Mouse (Mus musculus): ENCODE results near the gene Tmem253.
A peak's percentile ranks its signal among the peaks of the same experiment; 100 is the strongest.

Tmem253 gene

DNA sequence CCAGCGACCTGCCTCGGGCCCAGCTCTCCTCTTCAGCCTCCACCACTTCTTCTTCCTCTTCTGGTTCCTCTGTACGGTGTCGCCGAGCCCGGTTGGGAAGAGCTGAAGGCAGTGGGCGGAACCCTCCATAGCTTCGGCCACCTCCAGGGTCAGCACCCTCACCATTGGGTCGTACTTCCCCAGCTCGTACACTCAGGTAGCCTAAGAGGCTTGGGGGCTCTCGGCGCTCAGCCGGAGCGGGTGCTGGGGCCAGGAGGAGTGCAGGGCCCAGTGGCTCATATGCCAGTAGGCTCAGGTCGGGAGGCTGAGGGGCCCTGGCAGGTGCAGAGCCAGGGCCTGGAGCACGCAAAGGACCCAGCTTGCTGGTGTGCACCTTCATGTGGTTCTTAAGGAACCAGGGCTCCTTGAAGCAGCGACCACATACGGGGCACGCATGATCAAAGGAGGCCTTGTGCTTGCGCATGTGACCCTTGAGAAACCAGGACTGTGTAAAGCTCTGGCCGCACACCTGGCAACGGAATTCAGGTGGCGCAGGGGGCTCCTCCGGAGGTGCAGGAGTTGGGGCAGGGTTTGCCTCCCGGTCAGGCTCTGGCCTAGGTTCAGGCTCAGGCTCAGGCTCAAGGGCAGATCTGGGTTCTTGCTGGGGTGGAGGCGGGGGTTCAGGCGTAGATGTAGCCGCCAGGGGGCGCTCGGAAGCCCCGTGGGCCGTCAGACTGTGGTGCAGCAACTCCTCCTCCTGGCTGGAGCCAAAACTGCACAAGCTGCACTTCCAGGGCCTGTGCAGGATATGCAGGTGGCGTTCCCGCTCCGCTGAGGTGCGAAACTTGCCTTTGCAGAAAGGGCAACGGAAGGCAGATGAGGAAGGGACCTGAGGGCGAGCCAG, 6.9 kb upstream of the Tmem253 start:
- peak; percentile 95 for DNase-seq

DNA sequence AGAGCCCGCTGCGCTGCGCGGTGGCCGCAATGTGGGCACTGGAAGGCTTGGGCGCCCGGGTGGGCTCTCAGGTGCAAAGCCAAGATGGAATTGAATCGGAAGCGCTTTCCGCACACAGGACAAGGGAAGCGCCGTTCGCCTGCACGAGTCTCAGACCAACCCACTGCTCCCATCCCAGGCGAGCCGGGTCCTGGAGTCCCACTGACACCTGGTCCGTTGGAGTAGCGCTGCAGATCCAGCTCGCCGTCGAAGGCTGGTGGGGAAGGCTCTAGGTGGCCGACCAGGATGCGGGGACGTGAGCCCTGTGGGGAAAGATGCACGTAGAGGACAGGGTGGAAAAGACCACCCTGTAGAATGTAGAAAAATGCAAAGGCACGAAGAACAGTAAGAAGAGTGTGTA, 6.1 kb upstream of the Tmem253 start:
- DNase-seq = no peak

DNA sequence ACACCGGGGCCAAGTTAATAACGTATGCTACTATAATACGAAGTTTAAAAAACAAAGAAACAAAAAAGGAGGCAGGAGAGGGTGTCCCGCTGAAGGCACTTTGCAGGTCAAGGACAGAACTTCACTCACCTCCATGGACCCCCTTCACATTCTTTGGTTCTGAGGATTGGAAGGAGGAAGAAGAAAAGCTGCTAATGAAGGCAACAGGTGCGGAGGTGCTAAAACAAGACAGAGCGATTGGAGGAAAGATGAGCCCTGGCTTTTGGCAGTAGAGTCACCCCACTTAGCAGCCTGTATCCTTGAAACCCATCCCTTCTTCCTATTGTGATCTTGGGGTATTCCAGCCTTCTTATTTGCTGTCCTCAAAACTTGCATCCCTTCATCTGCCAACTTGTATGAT, 5.6 kb upstream of the Tmem253 start:
- DNase-seq = peak; percentile 53

DNA sequence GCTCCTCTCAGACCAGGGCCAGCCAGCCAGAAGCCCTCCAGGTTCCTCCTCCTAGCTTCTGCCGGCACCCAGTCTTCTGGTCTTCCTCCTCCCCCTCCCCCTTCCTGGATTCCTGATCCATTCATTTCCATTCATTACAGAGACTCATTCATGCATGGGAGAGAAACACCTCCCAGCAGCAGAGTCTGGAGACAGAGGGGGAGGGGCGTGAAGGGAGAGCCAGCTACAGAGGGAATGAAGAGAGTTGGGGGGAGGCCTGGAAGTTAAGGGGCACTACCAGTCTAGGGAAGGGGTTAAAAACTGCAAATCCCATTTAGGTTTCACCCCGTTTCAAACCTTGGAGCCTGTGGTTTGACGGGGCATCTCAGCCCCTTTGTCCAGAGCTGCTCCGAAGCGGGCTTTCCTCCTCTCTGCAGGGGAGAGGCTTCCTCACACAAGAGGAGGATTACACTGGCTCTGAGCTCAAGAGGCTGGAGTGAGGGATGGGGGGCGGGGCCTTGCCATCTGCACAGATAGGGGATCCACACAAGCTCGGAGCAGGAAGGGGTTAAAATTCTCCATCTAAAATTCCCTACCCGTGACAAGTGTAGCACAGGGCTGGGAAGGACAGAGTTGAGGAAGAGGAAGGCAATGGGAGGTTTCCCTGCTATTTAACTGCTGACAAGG, 4.9 kb upstream of the Tmem253 start:
- DNase-seq = peak; percentile 82

DNA sequence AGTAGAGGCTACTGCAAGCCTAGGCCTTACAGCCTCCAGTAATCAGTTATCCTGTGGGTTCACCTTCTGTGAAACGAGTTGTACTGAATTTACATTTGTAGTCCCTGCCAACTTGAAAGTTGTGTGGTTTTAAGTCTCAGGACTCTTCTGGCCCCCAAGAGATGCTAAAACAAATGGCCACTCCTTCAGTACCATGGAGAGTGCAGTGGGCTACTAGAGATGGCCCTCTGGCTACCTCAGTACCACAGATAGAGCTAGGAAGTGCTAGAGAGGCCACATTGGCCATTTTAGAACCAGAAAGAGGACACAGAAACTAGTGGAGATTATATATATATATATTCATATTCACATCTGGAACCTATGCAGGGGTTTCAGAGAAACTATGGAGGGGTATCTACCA, 3.8 kb upstream of the Tmem253 start:
- peak; percentile 53 for DNase-seq

DNA sequence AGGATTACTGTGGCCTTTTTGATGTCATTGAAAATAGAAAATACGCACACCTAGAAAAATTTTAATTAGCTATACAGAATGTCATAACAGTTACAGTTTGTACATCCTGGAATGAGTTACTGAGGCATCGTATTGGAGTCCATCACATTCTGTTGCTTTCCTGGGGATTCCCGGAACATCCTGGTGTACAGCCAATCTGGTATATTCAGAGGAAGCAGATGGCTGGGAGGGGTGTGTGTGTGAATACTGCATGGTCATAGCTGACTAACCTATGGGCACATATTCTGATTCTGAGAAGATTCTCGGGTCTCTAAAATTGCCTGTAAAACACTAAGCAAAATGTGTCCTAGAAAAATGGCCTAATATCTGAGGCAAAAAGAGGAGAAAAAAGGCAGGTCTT, 3.4 kb upstream of the Tmem253 start:
- DNase-seq = peak; percentile 94

DNA sequence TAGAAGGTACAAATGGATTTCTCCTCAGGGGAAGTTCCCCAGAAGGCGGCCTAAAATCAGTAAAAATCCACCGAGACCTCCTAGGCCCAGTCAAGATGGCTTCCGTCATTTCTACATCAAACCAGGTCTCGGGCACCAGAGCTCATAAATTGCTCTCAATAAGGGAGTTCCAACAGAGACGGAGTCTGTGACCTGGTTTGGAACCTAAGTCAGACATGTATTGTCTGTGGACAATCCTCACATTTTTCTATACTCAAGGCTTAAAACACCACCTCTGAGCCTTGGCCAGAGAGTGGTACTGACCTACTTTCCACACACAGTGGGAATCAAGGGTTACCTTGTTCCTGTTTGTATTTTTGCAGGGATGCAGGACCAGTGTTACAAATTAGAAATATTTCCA, 2.9 kb upstream of the Tmem253 start:
- peak; percentile 61 for DNase-seq

DNA sequence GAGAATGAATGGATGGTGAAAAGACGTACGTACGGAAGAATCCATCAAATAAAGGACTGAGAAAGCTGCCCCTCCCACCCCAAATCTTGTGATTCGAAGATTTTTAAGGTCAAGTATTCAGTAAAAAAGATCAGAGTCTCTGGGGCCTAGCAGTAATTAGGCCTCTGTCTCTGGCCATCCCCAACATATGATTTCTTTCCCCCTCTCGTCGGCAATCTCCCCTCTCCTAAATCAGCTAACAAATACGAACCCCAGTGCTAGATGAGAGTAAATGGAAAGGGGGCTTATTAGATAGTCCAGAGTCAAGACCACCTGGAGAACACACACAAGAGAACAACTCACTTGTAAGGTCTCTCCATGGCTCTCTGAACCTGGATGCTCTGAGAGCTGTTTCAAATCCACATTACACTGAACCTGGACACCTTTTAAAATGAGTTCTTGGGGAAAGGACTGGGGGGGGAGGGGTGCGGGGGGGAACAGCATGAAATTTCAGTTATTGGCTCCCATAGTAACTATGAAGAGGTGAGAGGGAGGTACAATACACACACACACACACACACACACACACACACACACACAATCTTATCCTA, 2.3 kb upstream of the Tmem253 start:
- peak; percentile 42 for DNase-seq

DNA sequence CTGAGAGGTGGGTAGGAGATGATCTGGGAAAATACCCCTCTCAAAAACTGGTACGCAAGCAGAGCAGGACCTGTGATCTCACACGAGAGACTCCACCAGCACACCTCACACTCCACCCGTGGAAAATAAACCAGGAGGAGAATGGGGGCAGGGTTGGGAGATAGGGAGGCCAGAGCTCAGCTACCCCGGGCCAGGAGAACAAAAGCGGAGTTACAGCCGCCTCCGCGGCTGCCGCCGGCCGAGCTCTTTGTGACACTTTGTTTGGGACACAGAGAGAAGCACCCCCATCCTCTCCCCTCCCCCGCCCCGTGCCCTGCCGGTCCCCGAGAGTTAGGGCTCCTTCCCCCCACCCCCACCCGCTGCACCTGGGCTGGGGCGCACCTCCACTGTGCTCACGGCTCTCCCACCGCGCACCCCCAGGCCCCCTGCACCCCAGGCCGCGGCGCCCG, 1.7 kb upstream of the Tmem253 start:
- DNase-seq = peak; percentile 79

DNA sequence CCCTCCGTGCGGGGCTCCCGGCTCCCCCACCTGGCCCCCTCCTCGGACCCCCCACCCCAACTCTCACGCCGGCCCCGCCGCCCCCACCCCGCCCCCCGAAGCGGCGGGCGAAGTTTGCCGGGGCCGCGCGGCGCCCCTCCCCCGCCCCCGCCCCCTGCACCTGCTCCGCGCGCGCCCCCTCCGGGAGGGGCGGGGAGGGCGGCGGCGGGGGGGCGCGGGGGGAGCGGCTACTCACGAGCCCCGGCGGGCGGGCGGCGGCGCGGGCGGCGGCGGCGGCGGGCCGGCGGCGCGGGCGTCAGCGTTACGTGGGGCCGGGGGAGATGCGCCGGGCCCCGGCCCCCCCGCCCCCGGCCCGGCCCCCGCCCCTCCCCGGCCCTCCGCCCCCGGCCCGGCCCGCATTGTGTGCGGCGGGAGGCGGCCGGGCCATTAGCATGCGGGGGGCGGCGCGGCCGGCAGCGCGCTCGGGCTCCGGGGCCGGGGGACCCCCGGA, 1.1 kb upstream of the Tmem253 start:
- no peak for DNase-seq

DNA sequence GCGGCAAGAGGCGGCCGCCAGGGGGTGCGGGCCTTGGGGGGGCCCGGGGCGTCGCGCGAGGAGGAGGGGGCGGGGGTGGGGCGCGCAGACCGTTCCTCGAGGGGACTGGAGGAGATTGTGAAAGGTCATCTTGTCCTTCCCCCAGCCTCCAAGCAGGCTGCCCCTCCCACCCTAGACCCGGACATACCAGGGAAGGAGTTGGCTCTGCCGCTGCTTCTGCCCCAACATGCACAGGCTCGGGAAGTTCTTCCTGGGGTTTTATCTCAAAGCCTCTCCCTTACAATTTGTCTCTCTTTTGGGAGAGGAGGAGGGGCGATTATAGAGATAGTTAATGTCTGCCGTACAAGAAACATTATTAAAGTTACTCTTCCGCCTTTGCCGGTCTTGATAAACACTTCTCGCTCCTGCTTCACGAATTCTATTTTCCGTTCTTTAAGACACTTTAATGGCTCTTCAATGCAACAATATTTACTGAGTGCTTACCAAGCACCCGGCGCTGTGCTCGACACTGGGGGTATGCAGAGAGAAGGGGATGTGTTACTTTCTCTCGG, 622 bp upstream of the Tmem253 start:
- DNase-seq = peak; percentile 73

DNA sequence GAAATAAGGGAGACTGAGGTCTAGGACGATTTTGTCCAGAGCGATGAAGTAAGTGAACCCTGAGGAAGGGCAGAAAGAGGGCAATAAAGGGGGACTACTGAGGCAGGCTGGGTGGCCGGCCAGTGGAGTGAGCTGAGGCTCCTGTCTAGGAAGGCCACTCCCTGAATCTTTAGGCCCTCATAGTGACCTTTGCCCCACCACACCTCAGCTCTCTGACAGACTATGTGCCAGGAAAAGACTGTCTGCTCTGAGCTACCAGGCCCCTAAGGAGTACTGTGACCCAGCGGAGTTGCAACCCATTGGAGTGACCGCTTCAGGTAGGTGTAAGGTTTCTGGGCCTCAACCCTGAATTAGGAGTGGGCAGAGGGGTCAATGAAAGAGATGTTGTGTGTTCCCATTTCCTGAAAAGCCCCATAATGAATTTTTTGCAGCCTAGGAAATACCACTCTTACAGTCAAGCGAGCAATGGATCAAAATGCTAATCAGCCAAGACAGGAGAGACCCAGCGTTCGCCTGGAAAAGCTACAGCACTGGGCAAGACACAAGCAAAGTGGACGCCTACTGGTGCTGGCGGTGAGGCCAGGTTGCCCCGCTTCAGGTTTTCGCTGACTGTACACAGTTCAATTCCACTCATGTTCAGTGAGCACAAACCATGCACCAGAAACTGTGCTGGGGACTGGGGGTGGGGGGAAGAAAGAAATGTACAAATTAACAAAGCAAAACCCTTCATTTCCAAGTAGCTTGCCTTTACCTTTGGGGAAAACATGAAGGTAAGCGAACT, 1.4 kb downstream of the Tmem253 start:
- peak; percentile 51 for DNase-seq

DNA sequence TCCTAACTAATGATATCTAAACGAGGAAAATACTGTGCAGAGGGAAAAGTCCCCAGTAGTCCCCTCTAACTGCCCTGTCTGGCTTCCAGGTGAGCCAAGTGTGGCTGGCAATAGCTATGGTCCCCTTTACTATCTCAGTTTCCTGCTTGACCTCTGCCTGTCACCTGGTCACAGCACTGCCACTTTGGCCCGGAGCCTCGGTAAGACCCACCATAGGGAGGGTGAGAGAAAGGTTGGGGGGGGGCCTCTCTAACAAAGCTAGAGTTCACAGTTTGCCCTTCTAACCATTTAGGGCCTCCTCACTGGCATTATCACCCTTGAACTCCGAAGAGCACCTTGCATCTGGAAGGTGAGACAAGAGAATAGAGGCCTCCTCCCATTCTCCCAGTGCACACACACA, 2.2 kb downstream of the Tmem253 start:
- peak; percentile 55 for DNase-seq

DNA sequence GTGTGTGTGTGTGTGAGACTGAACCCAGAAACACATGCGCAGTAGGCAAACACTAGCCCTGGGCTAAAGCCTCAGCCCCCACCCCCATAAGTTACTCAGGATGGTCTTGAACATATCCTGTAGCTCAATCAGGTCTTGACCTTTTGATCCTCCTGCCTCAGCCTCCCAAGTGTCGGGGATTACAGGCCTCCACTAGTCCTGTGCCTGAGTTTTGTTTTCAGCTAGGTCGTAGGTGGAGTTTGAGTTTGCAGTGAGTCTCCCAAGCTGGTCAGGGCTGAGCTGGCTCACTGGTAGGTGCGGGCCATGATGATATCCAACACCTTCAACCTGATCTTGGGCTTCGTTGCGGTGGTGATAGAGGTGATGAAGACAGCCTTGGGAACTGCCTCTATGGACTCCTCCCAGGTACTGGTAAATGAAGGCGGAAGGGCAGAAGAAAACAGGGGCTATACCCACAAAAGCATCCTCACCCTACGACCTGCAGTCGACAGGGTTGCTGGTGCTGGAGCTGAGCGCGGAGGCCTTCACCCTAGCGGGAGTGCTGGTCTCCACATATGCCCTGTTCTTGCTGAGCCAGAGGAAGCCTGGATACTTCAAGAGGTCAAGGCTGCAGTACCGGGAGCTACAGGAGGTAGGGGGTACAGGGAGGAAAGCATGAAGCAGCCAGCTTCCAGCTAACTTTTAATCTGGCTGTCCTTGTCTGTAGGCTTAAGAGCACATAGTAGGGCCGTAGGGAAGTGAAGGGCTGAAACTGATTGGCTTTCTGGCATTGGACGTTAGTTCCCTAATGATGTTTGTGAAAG, 3.0 kb downstream of the Tmem253 start:
- peak; percentile 66 for DNase-seq

DNA sequence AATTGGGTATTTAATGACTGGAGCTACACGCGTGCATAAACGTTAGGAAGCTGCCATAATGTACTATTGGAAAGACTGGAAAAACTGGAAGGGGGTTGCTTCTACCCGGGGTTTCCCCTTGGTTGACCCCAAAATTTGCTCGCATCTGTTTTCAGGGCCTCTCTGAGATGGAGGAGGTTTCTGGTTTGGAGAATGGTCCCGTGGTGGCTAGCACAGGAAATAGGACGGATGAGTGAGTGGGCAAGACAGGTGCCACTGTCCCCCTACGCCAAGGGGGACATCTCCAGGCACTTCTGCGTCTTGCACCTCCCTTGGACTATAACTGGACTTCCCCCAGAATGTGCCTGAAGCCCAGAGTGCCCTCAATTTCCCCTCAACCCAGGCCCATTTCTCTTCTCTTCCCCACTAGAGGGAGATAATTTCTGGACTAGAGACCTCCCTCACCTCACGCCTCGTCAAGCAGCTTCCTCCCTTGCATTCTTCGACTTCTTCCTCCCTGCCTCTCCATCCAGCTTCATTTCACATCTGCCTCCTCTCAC, 3.7 kb downstream of the Tmem253 start:
- no peak for DNase-seq

DNA sequence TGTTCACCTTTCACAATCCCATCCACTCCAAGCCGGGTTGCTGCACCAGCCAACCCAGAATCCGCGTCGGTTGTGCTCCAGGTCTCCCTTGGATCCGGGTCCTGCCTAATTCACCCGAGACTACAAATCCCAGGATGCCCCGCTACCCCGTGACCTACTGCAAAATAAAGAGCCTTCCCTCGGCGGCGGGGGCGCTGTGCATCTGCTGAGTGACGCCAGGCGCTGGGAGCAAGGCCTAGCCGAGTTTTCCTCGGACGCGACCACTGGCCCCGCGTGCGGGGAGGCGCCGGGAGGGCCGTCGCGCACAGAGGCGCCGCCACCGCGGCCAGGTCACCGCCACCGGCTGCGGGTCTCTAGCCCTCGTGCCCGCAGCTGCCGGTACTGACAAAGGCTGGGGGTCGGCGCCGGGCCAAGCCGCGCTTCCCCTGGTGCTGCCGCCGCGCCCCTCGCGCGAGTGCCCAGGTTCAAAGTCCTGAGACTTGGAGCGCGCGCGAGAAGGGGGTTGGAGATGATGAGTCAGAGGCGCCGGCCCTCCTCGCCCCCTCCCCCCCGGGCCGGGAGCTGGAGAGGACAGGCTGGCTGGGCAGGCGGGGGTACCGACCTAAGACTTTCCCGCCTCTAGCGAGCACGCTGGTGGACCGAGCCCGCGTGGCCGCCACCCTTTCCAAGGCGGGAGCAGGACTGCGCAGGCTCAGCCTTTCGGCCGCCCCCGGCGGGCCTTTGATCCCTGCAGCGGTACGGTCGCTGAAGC, 4.3 kb downstream of the Tmem253 start:
- DNase-seq = peak; percentile 99

DNA sequence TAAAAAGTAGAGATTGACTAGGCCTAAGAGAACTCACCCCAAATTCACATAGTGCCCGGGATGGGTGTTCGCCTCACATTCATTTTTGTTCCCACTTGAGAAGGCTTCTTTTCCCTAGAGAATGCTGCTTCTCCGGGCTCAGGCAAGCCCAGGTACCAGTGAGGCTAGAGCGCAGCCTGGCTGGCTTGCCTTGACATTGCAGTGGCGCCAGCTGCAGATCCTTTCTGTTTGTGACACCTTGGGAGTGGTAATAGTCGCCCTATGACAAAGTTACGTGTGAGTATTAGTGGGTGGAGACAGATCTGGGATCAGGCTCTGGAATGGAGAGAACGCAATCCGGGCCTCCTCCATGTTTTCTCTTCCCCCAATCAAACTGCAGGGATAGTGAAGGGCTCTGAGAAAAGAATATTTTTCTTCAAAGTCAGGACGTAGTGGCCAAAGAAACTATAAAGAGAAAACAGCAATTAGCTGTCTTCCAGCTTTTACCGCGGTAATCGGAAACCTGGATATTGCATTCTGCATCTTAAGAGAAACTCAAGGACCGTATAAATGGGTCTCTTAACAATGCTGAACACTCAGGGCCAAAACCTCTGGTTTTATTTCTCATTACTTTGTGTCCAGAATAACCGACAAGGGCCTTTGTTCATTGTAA, 5.2 kb downstream of the Tmem253 start, which contains the start of gene Zfp219:
Gene Zfp219, minus strand, starts transcription at position 248 of the 652 bp plus-strand sequence.
- DNase-seq = peak; percentile 83

DNA sequence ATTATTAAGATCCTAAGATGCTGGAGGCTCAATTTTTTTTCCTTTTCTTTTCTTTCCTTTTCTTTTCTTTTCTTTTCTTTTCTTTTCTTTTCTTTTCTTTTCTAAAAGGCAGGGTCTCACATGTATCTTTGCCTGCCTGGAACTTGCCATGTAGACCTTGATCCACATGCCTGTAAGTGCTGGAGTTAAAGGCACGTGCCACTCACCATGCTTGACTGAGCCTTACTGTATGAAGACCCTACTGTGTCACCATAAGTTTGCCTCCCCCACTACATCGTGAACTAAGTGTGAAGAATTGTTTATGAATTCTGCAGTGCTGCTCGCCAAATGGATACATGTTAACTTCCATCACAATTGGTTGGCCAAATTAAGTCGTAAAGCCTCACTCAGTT, 5.7 kb downstream of the Tmem253 start:
- peak; percentile 42 for DNase-seq

DNA sequence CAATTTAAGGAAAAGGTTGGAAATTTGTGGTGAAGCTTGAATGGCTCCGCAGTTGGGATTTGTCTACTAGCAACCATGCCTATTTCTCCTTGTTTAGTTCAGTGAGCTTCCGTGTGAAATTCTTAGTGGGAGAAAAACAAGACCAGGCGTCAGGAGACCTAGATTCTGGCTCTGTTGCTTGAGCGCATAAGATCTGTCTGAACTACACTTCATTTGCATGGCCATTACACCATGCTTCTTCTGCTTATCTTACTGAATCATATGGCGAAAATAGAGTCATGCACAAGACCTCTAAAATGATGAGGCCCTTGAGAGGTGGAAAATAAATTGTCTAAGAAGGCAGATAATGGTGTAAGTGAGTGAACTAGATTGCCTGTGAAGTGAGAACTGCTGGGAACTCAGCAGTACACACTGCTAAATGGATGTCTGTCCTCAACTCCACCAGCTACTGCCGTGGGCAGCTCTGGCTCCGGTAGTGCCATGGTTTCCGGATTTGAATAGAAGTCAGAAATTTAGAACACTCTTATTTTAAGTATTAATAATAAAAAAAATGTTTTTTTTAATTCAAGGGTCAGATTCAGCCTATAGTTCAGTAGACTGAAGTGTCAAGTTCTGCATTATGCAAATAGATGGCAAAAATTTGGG, 6.2 kb downstream of the Tmem253 start:
- no peak for DNase-seq

Data from cerebellum, adult 9-11 months (tissue).